Comparison of ENCODE assay signal across 11 mouse cellular contexts in the genomic region with DNA sequence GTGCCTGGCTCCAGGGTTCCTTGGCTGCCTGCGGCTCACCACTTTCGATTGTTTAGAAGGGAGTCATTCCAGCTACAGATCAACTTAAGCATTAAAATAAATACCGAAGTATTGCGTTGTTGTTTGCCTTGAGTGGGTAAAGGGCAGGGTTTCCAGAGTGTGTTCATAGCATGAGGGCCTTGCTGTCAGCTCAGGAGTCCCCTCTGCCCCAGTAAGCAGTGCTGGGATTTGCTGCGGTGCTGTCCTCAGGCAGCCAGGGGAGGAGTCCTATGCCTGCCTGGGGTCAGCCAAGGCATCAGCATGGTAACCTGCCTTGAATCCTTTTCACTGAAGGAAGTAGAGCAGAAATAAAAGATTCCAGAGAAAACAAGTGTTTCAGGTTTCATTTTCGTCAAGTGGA. TPM values are rescaled to one million over a fixed set of nuclear protein-coding genes. Genes with fewer than 3 reads are reported as not detected.
DNase-seq lines count a peak whose midpoint lies in the region; ATAC-seq lines count a peak whose summit lies in the region.
"Had no signal": no experiment of that assay in that cellular context is flagged by ENCODE, and none has a peak within 500 bp of the region (broad histone marks: within the 10 kb centered on the region; RNA-seq: fewer than 3 reads in every experiment).

No protein-coding gene starts in this region.

- no peak overlapping the region for H3K9ac ChIP-seq in kidney, embryonic 15.5 days
- no peak overlapping the region for H3K9ac ChIP-seq in kidney, embryonic 14.5 days (ENCODE audit: low read depth, low read length)
- H3K9ac ChIP-seq: embryonic facial prominence, embryonic 15.5 days; lung, embryonic 14.5 days had no signal

- no peak overlapping the region for H3K4me2 ChIP-seq in kidney, embryonic 15.5 days
- H3K4me2 ChIP-seq in kidney, embryonic 14.5 days (replicated peaks; ENCODE audit: low read depth, low read length) = no peak overlapping the region
- H3K4me2 ChIP-seq: embryonic facial prominence, embryonic 15.5 days; lung, embryonic 14.5 days had no signal

- no peak for ATAC-seq in kidney, embryonic 15.5 days (replicated peaks; ENCODE audit: low FRiP score)
- ATAC-seq in kidney, embryonic 14.5 days (ENCODE audit: low FRiP score, low TSS enrichment) = no peak

- peaks cover 53% of the 10 kb centered on the region for H3K4me1 ChIP-seq in kidney, embryonic 15.5 days
- H3K4me1 ChIP-seq in kidney, embryonic 14.5 days (ENCODE audit: control insufficient read depth, insufficient read depth, low read length) = peaks cover 19% of the 10 kb centered on the region
- peaks cover 58% of the 10 kb centered on the region for H3K4me1 ChIP-seq in brown adipose tissue, adult 24 weeks (ENCODE audit: control insufficient read depth, insufficient read depth, insufficient read length, low read length)

- no peak overlapping the region for H3K4me3 ChIP-seq in kidney, embryonic 15.5 days (replicated peaks)
- H3K4me3 ChIP-seq in kidney, embryonic 14.5 days (ENCODE audit: low read length) = no peak overlapping the region
- H3K4me3 ChIP-seq in brown adipose tissue, adult 24 weeks (ENCODE audit: insufficient read depth, low read depth, low read length) = no peak overlapping the region
- H3K4me3 ChIP-seq: embryonic facial prominence, embryonic 15.5 days had no signal

- WGBS in kidney, embryonic 15.5 days = 74% methylated on average over 6 of the region's 6 CpGs
- WGBS in kidney, embryonic 14.5 days = 69% methylated on average over 6 of the region's 6 CpGs

- no peaks in the 10 kb centered on the region for H3K36me3 ChIP-seq in kidney, embryonic 15.5 days
- H3K36me3 ChIP-seq in kidney, embryonic 14.5 days (ENCODE audit: control insufficient read depth, insufficient read depth, low read length) = no peaks in the 10 kb centered on the region
- H3K36me3 ChIP-seq: embryonic facial prominence, embryonic 15.5 days had no signal

- 0 out of 2 replicates have a peak overlapping the region, but pooled peaks have one; percentile 37 for H3K27ac ChIP-seq in kidney, embryonic 15.5 days
- no peak overlapping the region for H3K27ac ChIP-seq in kidney, embryonic 14.5 days (ENCODE audit: low read depth, low read length)
- H3K27ac ChIP-seq in brown adipose tissue, adult 24 weeks (replicated peaks; ENCODE audit: low read depth, low read length) = peak overlapping the region; percentile 91
- H3K27ac ChIP-seq: embryonic facial prominence, embryonic 15.5 days had no signal

- DNase-seq in kidney, postnatal 36 days = peak; percentile 44 to 50
- peak; percentile 89 for DNase-seq in retina, postnatal 1 day
- DNase-seq in thymus, postnatal 4 days = no peak
- DNase-seq in spleen, adult 18-20 months = no peak
- DNase-seq: cerebellum, adult 2 months; heart, postnatal 10 days; lung, embryonic 14.5 days had no signal

- no peaks in the 10 kb centered on the region for H3K9me3 ChIP-seq in kidney, embryonic 15.5 days (replicated peaks)
- no peaks in the 10 kb centered on the region for H3K9me3 ChIP-seq in kidney, embryonic 14.5 days (ENCODE audit: control insufficient read depth, low read length)
- H3K9me3 ChIP-seq: embryonic facial prominence, embryonic 15.5 days had no signal

- no peaks in the 10 kb centered on the region for H3K27me3 ChIP-seq in kidney, embryonic 15.5 days
- H3K27me3 ChIP-seq in kidney, embryonic 14.5 days (ENCODE audit: control insufficient read depth, insufficient read depth, low read length) = no peaks in the 10 kb centered on the region
- H3K27me3 ChIP-seq: embryonic facial prominence, embryonic 15.5 days had no signal

RNA-seq across cellular contexts. Expression of a gene that starts 18.6 kb away (rescaled TPM):
- polyA plus RNA-seq in kidney, embryonic 15.5 days (2015; fragmentation: Nextera tagmentation; extraction: Ambion mirVana) = 5.2 and 5.3 TPM in 2 replicates
- polyA plus RNA-seq in kidney, embryonic 14.5 days (2014; fragmentation: Nextera tagmentation; extraction: Ambion mirVana) = 1.9 and 2.6 TPM in 2 replicates
- polyA plus RNA-seq in brown adipose tissue, adult 24 weeks (2012; ENCODE audit: insufficient read depth, insufficient read length, missing spikeins) = 18.9 and 19.7 TPM in 2 replicates

RNA-seq across cellular contexts. Expression of a gene that starts 33.1 kb away (rescaled TPM):
- polyA plus RNA-seq in kidney, embryonic 15.5 days (2015; fragmentation: Nextera tagmentation; extraction: Ambion mirVana) = 36.1 and 39.3 TPM in 2 replicates
- 25.9 and 40.7 TPM in 2 replicates for polyA plus RNA-seq in kidney, embryonic 14.5 days (2014; fragmentation: Nextera tagmentation; extraction: Ambion mirVana)
- polyA plus RNA-seq in brown adipose tissue, adult 24 weeks (2012; ENCODE audit: insufficient read depth, insufficient read length, missing spikeins) = 13.2 and 15.0 TPM in 2 replicates

RNA-seq across cellular contexts. Expression of a gene that starts 40.0 kb away (rescaled TPM):
- polyA plus RNA-seq in kidney, embryonic 15.5 days (2015; fragmentation: Nextera tagmentation; extraction: Ambion mirVana) = 0.49 and 0.77 TPM in 2 replicates
- polyA plus RNA-seq in kidney, embryonic 14.5 days (2014; fragmentation: Nextera tagmentation; extraction: Ambion mirVana) = 0.93 and 1.9 TPM in 2 replicates
- 18.0 and 29.7 TPM in 2 replicates for polyA plus RNA-seq in brown adipose tissue, adult 24 weeks (2012; ENCODE audit: insufficient read depth, insufficient read length, missing spikeins)

RNA-seq across cellular contexts. Expression of a gene that starts 52.3 kb away (rescaled TPM):
- polyA plus RNA-seq in kidney, embryonic 15.5 days (2015; fragmentation: Nextera tagmentation; extraction: Ambion mirVana) = 206 and 211 TPM in 2 replicates
- polyA plus RNA-seq in kidney, embryonic 14.5 days (2014; fragmentation: Nextera tagmentation; extraction: Ambion mirVana) = 233 and 273 TPM in 2 replicates
- 158 and 192 TPM in 2 replicates for polyA plus RNA-seq in brown adipose tissue, adult 24 weeks (2012; ENCODE audit: insufficient read depth, insufficient read length, missing spikeins)

RNA-seq across cellular contexts. Expression of a gene that starts 56.3 kb away (rescaled TPM):
- 0.84 and 0.87 TPM in 2 replicates for polyA plus RNA-seq in kidney, embryonic 15.5 days (2015; fragmentation: Nextera tagmentation; extraction: Ambion mirVana)
- polyA plus RNA-seq in kidney, embryonic 14.5 days (2014; fragmentation: Nextera tagmentation; extraction: Ambion mirVana) = 0.28 and 1.0 TPM in 2 replicates
- not detected in 2 replicates for polyA plus RNA-seq in brown adipose tissue, adult 24 weeks (2012; ENCODE audit: insufficient read depth, insufficient read length, missing spikeins)
- polyA plus RNA-seq: cerebellum, adult 2 months; embryonic facial prominence, embryonic 15.5 days had no signal

Comparison
In these comparisons a context has a peak if more than half of its experiments do, and no peak if none do; other contexts are left out.
1. DNase-seq: peak in kidney, postnatal 36 days (2 of 2) and retina, postnatal 1 day (single experiment); none in thymus, postnatal 4 days (single experiment) and spleen, adult 18-20 months (0 of 2).